Mouse (Mus musculus) heart, postnatal 10 days (tissue): Measurements from ENCODE around the gene Defb13. TPM values are rescaled to one million over a fixed set of nuclear protein-coding genes. Genes with fewer than 3 reads are reported as not detected.
"Not testable (repeated sequence)": the region's sequence is repeated elsewhere in the genome, so short reads cannot be mapped to it uniquely, and the experiment has no call there.

Source experiments
- DNase-seq, 2 experiments: peaks; one replicate each; pipeline ENCODE4 v3.0.0; 2021
- intact Hi-C: fragments of 180-260 bp; cut with DNase I; formaldehyde crosslinking; loops from one replicate; pipeline ENCODE4 v1.15.1; 2025
- total RNA-seq, 2 experiments: library from RNA; stranded (reverse); gene quantifications; 2 replicates each; pipeline ENCODE4 v1.2.3; 2021

Gene Defb13
- not detected for total RNA-seq

DNA sequence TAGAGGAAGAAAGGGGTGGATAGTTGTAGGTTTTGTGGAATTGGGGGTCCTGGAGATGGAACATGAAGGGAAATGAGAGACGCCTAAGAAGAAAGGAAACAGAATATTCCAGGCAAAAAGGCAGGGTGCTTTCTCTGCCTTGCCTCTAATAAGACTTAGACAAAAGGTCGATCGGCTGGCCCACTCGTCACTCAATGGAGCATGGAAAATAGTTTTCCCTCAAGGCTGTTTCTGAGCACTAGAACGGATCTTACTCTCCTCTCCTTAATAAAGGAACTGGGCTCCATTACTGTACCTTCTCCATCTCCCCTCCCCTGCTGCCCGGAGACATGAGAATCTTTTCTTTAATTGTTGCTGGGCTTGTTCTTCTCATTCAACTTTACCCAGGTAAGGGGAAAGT lies at the start of gene Defb13:
Gene Defb13, plus strand, starts transcription at position 301 of the 400 bp plus-strand sequence.
- DNase-seq = no peak
- intact Hi-C loops = no loop called here

- DNase-seq, intact Hi-C loops: not testable (repeated sequence)
These were observed 40.3 kb upstream of the Defb13 start, which contains the start of gene Defb11 for GRCm38 (mm10) chr8:21906290-21906689. Gene Defb11, minus strand, starts transcription at chr8:21906412.

GRCm38 (mm10) chr8:21911931-21912330 lies 34.6 kb upstream of the Defb13 start:
- intact Hi-C loops = no loop called here
- no peak for DNase-seq

DNA sequence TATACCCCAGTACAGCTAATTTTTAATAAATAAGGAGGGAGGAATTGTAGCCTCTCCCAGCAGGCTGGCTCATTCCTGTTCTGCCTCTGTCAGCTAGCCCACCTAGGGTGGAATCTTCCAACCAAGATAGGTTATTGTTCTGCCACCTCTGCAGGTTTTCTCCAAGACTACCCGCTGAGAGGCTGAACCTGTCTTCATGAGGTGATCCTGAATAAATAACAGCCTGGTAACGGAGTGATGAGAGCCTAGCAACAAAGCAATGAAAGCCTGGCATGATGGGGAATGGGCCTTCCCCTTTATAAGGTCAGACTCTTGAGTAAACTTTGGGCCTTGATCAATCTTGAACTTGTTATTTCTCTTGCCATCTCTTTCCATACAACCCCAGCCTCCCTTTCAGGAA lies 34.0 kb upstream of the Defb13 start:
- intact Hi-C loops = no loop called here
- no peak for DNase-seq

GRCm38 (mm10) chr8:21915625-21916024 lies 30.9 kb upstream of the Defb13 start:
- no peak for DNase-seq
- intact Hi-C loops = no loop called here

DNA sequence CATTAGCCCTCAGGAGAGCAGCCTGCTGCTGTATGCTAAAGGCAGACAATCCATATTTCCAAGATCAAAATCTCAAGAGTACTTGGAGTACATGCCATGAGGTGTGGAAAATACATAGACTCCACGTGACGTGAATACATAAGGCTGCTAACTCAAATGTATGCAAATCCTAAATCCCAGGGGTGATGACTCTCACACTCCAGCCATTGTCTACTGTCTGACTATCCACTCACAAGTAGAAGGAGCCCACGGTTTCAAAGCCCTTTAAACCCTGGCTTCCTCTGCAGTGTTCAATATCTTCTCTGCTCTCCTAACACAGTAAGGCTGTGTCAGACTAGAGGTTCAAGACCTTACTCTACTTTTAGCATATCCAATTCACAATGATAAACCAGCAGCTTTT lies 15.8 kb upstream of the Defb13 start:
- DNase-seq, intact Hi-C loops: not testable (repeated sequence)

DNA sequence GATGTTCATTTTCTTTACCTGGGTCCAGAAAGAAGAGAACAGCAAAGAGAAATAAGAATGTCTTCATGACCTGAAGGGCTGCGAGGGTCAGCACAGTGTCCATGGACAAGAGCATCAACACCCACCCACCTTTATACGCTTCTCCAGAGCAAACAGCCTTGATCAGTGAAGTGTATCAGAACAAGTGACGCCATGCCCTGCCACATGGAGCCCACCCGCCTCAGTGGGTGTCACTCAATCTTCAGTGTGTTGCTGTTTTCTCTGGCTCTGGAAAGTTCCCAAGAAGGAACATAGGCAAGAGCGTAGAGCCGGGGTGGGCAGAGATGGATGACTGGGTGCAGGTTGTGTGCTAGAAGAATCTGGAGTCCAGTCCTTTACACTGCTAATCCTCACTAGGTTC lies 14.0 kb upstream of the Defb13 start, which contains the start of gene Defb15:
Gene Defb15, minus strand, starts transcription at position 101 of the 400 bp plus-strand sequence.
- intact Hi-C loops = no loop called here
- DNase-seq = no peak

DNA sequence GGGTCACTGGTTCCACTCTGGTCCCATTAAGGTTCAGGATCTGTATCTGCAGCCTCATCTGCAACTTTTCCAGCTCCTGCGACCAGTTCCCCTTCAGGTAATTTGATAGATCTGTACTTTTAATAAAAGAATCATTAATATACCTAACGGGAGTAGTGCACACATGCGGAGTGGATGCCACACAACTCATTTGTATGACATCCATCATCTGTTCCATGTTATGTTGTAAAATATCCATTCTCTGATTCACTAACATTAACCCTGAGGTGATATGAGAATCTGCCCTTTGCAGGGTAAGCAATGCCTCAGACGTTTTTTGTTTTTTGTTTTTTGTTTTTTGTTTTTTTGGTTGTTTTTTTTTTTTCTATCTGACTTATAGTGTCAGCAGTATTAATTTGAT lies 8.5 kb upstream of the Defb13 start, which contains the start of gene Defb35:
Gene Defb35, plus strand, starts transcription at position 301 of the 400 bp plus-strand sequence.
- DNase-seq, intact Hi-C loops: not testable (repeated sequence)

GRCm38 (mm10) chr8:21947311-21948017 lies 902 bp downstream of the Defb13 start:
- no peak for DNase-seq
- intact Hi-C loops = no loop called here

DNA sequence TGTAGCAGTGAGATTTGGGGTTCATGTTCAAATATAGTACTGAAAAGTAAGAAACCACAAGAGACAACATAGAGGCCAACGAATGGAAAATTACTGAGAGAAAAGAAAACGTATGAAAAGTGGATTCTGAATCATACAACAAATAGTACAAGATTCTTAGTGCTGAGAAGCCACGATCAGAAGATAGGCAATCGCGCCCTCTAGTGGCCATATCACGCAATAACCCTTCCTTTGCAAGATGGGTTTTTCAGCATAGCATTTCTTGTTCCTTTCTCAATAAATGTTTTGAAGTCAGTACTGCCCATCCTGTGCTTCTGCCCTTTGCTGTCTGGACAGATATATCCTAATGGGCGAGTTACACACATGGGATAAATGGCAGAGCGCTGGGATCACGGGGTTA lies 8.8 kb downstream of the Defb13 start:
- intact Hi-C loops = no loop called here
- DNase-seq = peak; percentile 11 to 15

- intact Hi-C loops = no loop called here
- DNase-seq = no peak
These were observed 9.8 kb downstream of the Defb13 start for GRCm38 (mm10) chr8:21956336-21956735.

GRCm38 (mm10) chr8:21958414-21958813 lies 11.9 kb downstream of the Defb13 start, which contains the start of gene Fam90a1a:
Gene Fam90a1a, plus strand, starts transcription at chr8:21958714.
- intact Hi-C loops = no loop called here
- no peak for DNase-seq

- intact Hi-C loops = no loop called here
- DNase-seq = no peak
These were observed 20.1 kb downstream of the Defb13 start for GRCm38 (mm10) chr8:21966646-21967045.

DNA sequence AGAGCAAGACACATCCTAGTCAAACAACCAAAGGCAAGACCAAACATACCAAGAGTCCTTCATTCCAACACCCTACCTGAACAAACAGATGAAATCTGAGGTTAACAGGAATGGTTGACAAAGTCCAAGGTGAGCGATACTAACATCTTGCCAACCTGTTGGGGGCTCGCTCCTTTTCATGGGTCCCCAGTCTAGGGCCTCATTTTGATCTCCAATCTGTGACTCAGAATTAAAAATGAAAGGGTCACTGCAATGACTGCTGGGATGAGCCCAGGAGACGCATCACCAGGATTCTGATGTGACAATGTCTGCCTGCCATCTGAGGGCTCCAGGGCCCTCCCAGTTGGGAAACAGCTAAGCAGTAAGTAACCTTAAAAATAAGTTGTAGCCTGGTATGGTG lies 22.9 kb downstream of the Defb13 start, which contains the start of gene Ccdc70:
Gene Ccdc70, plus strand, starts transcription at position 301 of the 400 bp plus-strand sequence.
- no peak for DNase-seq
- intact Hi-C loops = no loop called here

- intact Hi-C loops = no loop called here
- DNase-seq = no peak
These were observed 31.6 kb downstream of the Defb13 start for GRCm38 (mm10) chr8:21978193-21978592.

DNA sequence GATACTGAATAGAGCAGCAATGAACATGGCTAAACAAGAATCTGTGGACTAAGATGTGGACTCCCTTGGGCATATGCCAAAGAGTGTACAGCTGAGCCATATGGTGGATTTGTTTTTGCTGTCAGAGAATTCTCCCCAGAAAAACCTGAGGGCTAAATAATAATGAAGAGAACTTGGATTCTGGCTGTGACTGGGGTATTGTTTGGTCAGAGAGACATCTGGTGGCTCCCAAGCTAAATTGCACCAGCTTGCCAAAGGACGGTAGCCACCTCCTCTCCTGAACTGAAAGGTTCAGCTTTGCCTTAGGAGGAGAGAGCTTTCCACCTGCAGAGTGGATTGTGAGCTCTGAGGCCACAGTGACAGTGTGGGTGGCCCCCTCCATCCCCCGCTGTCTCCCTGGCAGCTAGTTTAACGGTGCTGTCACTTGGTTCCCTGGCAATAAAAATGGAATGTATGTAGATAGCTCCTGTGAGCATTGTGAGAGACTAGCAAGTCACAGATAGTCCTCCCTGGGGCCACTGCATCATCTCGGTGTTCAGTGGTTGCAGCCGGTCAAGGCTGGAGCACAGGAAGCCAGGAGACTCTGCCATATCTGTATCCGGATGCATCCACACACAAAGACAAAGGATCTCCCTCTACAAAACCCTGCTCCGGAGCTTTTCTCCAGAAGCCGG lies 35.2 kb downstream of the Defb13 start:
- intact Hi-C loops = no loop called here

DNA sequence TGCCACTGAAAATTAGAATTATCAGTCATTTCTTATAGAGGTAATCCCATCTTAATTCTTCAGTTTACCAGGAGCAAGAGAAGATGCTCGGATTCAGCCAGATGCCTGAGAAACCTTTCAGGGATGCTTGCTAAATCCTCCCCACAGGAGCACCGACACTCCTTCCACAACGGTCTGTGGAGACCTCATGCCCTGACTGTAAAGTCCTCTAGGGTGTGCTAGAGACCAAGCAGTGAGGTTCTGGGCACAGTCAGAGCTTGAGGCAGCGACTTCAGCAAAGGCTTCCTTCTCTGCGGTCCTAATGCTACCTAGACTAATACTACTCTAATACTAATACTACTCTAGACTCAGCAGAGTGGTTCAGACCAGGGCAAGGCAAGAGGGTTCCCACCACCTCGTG lies 45.6 kb downstream of the Defb13 start:
- intact Hi-C loops = loop anchor here (5.0 to 10.0 kb wide), 4 partner anchors 55 to 383 kb away; partner anchors contain the start of gene Nek3
- peak; percentile 48 to 64 for DNase-seq

More for the DNA sequence above, 35.2 kb downstream of the Defb13 start:
- DNase-seq = peak; percentile 8 to 15

GRCm38 (mm10) chr8:21995181-21995580 lies 48.6 kb downstream of the Defb13 start:
- intact Hi-C loops = loop anchor here (10.0 kb wide), 1 partner anchor 380 kb away; no protein-coding TSS in a partner anchor
- DNase-seq = peak in 1 of 2 experiments; percentile 10
